Mouse (Mus musculus): ENCODE measurements around the gene Gm20388. TPM values are rescaled to one million over a fixed set of nuclear protein-coding genes. Genes with fewer than 3 reads are reported as not detected.

Gm20388 gene
- polyA plus RNA-seq, 1 experiment from 2014 or later, result not detected

DNA sequence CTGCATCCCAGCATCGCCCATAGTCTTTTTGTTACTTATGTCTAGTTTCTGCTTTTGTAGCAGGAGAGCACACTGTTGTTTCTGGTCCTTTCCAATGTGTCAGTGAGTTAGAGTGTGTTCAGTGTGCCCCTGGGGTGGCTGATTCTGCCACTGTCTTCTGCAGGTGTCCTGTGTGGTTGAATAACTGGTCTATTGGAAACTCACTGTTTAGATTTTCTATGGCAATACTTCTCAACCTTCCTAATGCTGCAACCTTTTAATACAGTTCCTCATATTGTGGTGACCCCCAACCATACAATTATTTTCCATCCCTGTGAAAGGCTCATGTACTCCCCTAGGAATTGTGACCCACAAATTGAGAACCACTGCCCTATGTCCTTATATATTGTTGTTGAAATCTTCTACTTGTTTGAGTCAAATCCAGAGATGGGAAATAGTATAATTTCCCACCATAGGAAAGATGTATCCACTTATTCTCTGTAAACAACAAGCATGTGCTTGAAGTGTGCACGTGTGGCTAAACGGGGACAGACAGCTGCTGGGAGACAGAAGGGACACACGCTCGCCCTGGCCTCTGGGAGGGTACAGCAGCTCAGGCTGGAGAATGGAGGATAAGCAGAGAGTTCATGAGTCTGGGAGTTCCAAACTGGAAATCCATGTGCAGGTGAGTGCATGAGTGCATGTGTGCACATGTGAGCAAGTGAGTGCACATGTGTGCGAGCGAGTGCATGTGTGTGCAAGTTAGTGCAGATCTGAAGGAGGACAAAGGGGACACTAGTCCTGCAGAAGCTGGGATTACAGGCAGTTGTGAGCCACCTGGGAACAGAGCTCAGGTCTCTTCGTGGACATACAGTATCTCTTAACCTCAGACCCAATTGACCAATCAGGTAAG is 1931.7 kb downstream of the Gm20388 start:
- no peak for TF ChIP-seq CTCF (IDR thresholded peaks at IDR 0.05; ENCODE audit: low read depth)

DNA sequence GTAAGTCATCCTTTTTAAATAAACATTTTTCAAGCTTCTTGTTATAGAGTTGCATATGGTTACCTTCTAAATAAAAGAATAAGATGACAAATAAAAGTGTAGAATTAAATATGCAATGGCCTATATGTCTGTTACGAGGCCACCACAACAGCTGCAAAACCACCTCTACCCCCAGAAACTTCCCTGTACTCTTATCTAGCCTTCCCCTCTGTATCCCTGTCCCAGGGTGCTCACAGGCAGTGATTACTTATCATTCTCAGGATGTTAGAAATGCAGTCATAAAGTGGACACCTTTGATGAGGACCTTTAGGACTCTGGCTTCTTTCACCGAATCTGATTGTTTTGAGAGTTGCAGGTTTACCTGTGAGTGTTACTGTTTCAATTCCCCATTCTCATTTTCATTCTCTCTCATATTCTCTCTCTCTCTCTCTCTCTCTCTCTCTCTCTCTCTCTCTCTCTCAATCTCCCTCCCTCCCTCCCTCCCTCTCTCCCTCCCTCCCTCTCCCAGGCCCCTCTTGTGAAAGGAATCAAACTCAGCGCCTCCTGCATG is 1932.6 kb downstream of the Gm20388 start:
- H3K4me2 ChIP-seq (replicated peaks; ENCODE audit: low read depth), result no peak overlapping the region

More for the DNA sequence above, 1931.7 kb downstream of the Gm20388 start:
- no peak overlapping the region for H3K27ac ChIP-seq (ENCODE audit: low read depth, low read length)
- no peak overlapping the region for H3K9ac ChIP-seq (ENCODE audit: low read depth, low read length)
- WGBS, result 82% methylated on average over 8 of the region's 8 CpGs
- no peak overlapping the region for H3K4me3 ChIP-seq (ENCODE audit: low read depth, low read length)
- H3K9me3 ChIP-seq (ENCODE audit: control insufficient read depth), result no peaks in the 10 kb centered on the region
- no peaks in the 10 kb centered on the region for H3K4me1 ChIP-seq (replicated peaks; ENCODE audit: control insufficient read depth, insufficient read depth, low read length)
- H3K36me3 ChIP-seq (ENCODE audit: control insufficient read depth, insufficient read depth), result no peaks in the 10 kb centered on the region
- H3K27me3 ChIP-seq (replicated peaks; ENCODE audit: control insufficient read depth, insufficient read depth, low read length), result no peaks in the 10 kb centered on the region
- no peak for ATAC-seq
- H3K4me2 ChIP-seq (replicated peaks; ENCODE audit: low read depth), result no peak overlapping the region

DNA sequence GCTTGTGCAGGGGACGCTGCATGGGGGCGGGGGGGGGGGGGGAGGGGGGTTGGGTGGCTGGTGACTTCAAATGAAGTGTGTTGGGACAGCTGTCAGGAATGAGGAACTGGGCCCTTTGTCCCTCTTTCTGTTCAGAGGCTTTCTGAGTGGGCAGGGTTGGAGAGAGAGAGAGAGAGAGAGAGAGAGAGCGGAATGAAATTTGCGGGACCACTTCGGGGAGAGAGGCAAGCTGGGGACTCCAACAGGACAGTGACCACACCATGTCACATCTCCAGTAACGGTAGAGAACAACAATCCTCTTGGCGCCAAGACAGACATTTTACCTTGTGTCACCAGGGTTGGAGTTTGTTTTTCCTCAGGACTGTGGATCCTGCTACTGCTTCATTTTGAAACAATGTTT is 1934.1 kb downstream of the Gm20388 start:
- Histone ChIP-seq H3K4me2 (replicated peaks; ENCODE audit: low read depth) (no peak overlapping the region), H3K27ac (ENCODE audit: low read depth, low read length) (no peak overlapping the region), H3K9ac (ENCODE audit: low read depth, low read length) (no peak overlapping the region), H3K9me3 (ENCODE audit: control insufficient read depth) (no peaks in the 10 kb centered on the region), H3K4me3 (ENCODE audit: low read depth, low read length) (no peak overlapping the region), H3K36me3 (ENCODE audit: control insufficient read depth, insufficient read depth) (no peaks in the 10 kb centered on the region), H3K4me1 (replicated peaks; ENCODE audit: control insufficient read depth, insufficient read depth, low read length) (no peaks in the 10 kb centered on the region), H3K27me3 (replicated peaks; ENCODE audit: control insufficient read depth, insufficient read depth, low read length) (no peaks in the 10 kb centered on the region)
- no peak for TF ChIP-seq CTCF (IDR thresholded peaks at IDR 0.05; ENCODE audit: low read depth)
- no peak for ATAC-seq
- WGBS, result 75% methylated on average over 6 of the region's 7 CpGs

More for the DNA sequence above, 1932.6 kb downstream of the Gm20388 start:
- ATAC-seq, result no peak
- WGBS, result 73% methylated on average over 3 of the region's 3 CpGs
- Histone ChIP-seq H3K27ac (ENCODE audit: low read depth, low read length) (no peak overlapping the region), H3K4me3 (ENCODE audit: low read depth, low read length) (no peak overlapping the region), H3K27me3 (replicated peaks; ENCODE audit: control insufficient read depth, insufficient read depth, low read length) (no peaks in the 10 kb centered on the region), H3K9me3 (ENCODE audit: control insufficient read depth) (no peaks in the 10 kb centered on the region), H3K36me3 (ENCODE audit: control insufficient read depth, insufficient read depth) (no peaks in the 10 kb centered on the region), H3K9ac (ENCODE audit: low read depth, low read length) (no peak overlapping the region), H3K4me1 (replicated peaks; ENCODE audit: control insufficient read depth, insufficient read depth, low read length) (no peaks in the 10 kb centered on the region)
- TF ChIP-seq CTCF (IDR thresholded peaks at IDR 0.05; ENCODE audit: low read depth), result no peak

DNA sequence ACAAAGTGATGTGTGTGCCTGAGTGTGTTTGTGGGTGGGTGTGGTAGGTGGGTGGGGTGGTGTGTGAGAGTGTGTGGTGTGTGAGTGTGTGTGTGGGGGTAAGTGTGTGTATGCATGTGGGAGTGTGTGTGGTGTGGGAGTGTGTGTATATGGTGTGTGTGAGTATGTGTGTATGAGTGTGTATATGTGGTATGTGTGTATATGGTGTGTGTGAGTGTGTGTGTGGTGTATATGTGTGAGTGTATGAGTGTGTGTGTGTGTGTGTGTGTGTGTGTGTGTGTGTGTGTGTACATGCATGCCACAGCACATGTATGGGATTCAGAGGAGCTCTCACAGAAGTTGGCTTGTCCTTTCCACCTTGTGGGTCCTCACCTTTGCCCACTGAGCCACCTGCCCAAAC is 1936.2 kb downstream of the Gm20388 start:
- no peaks in the 10 kb centered on the region for H3K27me3 ChIP-seq (replicated peaks; ENCODE audit: control insufficient read depth, insufficient read depth, low read length)
- no peak for TF ChIP-seq CTCF (IDR thresholded peaks at IDR 0.05; ENCODE audit: low read depth)
- no peak for ATAC-seq
- H3K9ac ChIP-seq (ENCODE audit: low read depth, low read length), result no peak overlapping the region
- no peaks in the 10 kb centered on the region for H3K9me3 ChIP-seq (ENCODE audit: control insufficient read depth)
- no peaks in the 10 kb centered on the region for H3K36me3 ChIP-seq (ENCODE audit: control insufficient read depth, insufficient read depth)
- H3K27ac ChIP-seq (ENCODE audit: low read depth, low read length), result no peak overlapping the region
- no peaks in the 10 kb centered on the region; the same call in 1 of the 2 replicates for H3K4me1 ChIP-seq (replicated peaks; ENCODE audit: control insufficient read depth, insufficient read depth, low read length)
- H3K4me3 ChIP-seq (ENCODE audit: low read depth, low read length), result no peak overlapping the region
- no peak overlapping the region for H3K4me2 ChIP-seq (replicated peaks; ENCODE audit: low read depth)

DNA sequence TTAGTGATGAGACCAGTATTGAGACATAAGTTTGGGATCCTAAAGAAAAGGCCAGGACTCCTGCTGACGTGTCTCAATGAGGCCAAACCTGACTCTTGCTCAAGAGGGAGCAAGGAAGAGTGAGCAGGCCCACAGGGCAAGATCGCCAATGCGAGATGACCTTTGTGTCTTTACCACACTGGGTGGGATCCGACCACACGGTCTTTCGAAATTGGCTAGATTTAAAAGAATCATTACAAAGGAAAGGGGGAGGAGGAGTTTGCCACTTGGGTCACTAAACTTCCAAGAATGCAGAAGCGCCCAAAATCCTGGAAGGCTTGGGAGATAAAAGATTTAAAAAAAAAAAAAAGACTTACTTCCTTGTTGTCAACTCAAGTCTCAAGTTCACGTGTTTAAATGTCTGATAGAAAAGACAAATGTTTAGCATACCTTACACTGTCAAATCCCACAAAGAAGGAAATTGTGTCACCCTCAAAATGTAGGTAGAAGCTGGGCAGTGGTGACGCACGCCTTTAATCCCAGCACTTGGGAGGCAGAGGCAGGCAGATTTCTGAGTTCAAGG is 1936.7 kb downstream of the Gm20388 start:
- Histone ChIP-seq H3K27ac (ENCODE audit: low read depth, low read length) (no peak overlapping the region), H3K4me2 (replicated peaks; ENCODE audit: low read depth) (no peak overlapping the region), H3K9me3 (ENCODE audit: control insufficient read depth) (no peaks in the 10 kb centered on the region), H3K36me3 (ENCODE audit: control insufficient read depth, insufficient read depth) (no peaks in the 10 kb centered on the region), H3K4me1 (replicated peaks; ENCODE audit: control insufficient read depth, insufficient read depth, low read length) (no peaks in the 10 kb centered on the region; the same call in 1 of the 2 replicates), H3K27me3 (replicated peaks; ENCODE audit: control insufficient read depth, insufficient read depth, low read length) (no peaks in the 10 kb centered on the region), H3K9ac (ENCODE audit: low read depth, low read length) (no peak overlapping the region), H3K4me3 (ENCODE audit: low read depth, low read length) (no peak overlapping the region)
- TF ChIP-seq CTCF (IDR thresholded peaks at IDR 0.05; ENCODE audit: low read depth), result no peak
- ATAC-seq, result no peak
- WGBS, result 52% methylated on average over 10 of the region's 10 CpGs

DNA sequence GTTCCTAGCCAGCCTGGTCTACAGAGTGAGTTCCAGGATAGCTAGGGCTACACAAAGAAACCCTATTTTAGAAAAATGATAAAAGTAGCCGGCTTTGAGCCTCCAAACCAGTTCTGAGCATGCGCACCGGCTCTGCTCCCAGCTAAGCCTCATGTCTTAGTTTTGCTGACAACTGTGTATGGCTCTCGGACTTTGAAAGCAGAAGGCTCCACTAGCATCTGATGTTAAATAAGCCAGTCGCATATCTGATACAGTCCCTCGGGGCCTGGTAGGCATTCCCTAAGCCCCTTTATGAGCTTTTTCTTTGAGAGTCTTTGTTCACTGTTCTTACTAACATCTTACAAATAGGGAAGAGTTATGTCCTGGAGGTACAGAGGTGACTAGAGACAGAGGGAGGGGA is 1937.3 kb downstream of the Gm20388 start:
- Histone ChIP-seq H3K27me3 (replicated peaks; ENCODE audit: control insufficient read depth, insufficient read depth, low read length) (no peaks in the 10 kb centered on the region), H3K9me3 (ENCODE audit: control insufficient read depth) (no peaks in the 10 kb centered on the region), H3K9ac (ENCODE audit: low read depth, low read length) (no peak overlapping the region), H3K27ac (ENCODE audit: low read depth, low read length) (no peak overlapping the region), H3K4me1 (replicated peaks; ENCODE audit: control insufficient read depth, insufficient read depth, low read length) (no peaks in the 10 kb centered on the region; the same call in 1 of the 2 replicates), H3K36me3 (ENCODE audit: control insufficient read depth, insufficient read depth) (no peaks in the 10 kb centered on the region), H3K4me2 (replicated peaks; ENCODE audit: low read depth) (no peak overlapping the region), H3K4me3 (ENCODE audit: low read depth, low read length) (no peak overlapping the region)
- no peak for TF ChIP-seq CTCF (IDR thresholded peaks at IDR 0.05; ENCODE audit: low read depth)
- 67% methylated on average over 6 of the region's 6 CpGs for WGBS
- no peak for ATAC-seq
